Mouse (Mus musculus) lung, postnatal 0 days (tissue): ENCODE results near the gene Nptn. TPM values are rescaled to one million over a fixed set of nuclear protein-coding genes. Genes with fewer than 3 reads are reported as not detected.
A peak's percentile ranks its signal among the peaks of the same experiment; 100 is the strongest.

Experiments
- ATAC-seq: fragments of 200-750 bp; cut with Nextera tagmentation; 2 replicates; pipeline ENCODE4 v1.8.0; 2017; ENCODE audit warnings: moderate library complexity
- DNase-seq: peaks from one replicate; pipeline ENCODE4 v3.0.0-alpha.2; 2016; ENCODE audit warnings: low spot score
- H3K27ac ChIP-seq: fragments of 300-500 bp; sonication (generic); 2 replicates; pipeline ENCODE4 v1.5.1; 2014; ENCODE audit warnings: antibody characterized with exemption, mild to moderate bottlenecking, low read length, mixed read lengths
- H3K27me3 ChIP-seq: fragments of 300-500 bp; sonication (generic); replicated peaks from 2 replicates; pipeline ENCODE4 v1.6.1; 2014; ENCODE audit warnings: low read length, mixed read lengths; ENCODE audit not compliant: insufficient read depth
- H3K36me3 ChIP-seq: fragments of 300-500 bp; sonication (generic); 2 replicates; pipeline ENCODE4 v1.6.1; 2014; ENCODE audit warnings: low read length, mixed read lengths; ENCODE audit not compliant: insufficient read depth
- H3K4me1 ChIP-seq: fragments of 300-500 bp; sonication (generic); 2 replicates; pipeline ENCODE4 v1.6.1; 2014; ENCODE audit warnings: antibody characterized with exemption, low read depth, low read length, mixed read lengths; ENCODE audit not compliant: insufficient read depth
- H3K4me2 ChIP-seq: fragments of 300-500 bp; sonication (generic); replicated peaks from 2 replicates; pipeline ENCODE4 v1.6.1; 2014; ENCODE audit warnings: low read depth, mild to moderate bottlenecking, low read length, moderate library complexity, mixed read lengths
- H3K4me3 ChIP-seq: fragments of 300-500 bp; sonication (generic); 2 replicates; pipeline ENCODE4 v1.5.1; 2014; ENCODE audit warnings: low read depth, low read length
- H3K9ac ChIP-seq: fragments of 300-500 bp; sonication (generic); replicated peaks from 2 replicates; pipeline ENCODE4 v1.6.1; 2014; ENCODE audit warnings: low read depth, mild to moderate bottlenecking
- H3K9me3 ChIP-seq: fragments of 300-500 bp; sonication (generic); 2 replicates; pipeline ENCODE4 v1.6.1; 2016; ENCODE audit warnings: low read length, mixed read lengths
- CTCF ChIP-seq: IDR thresholded peaks from 2 replicates; pipeline ENCODE4 v1.5.1; 2016; ENCODE audit warnings: antibody characterized with exemption, mild to moderate bottlenecking
- EP300 ChIP-seq: IDR thresholded peaks from 2 replicates; pipeline ENCODE4 v1.6.1; 2016; ENCODE audit warnings: antibody characterized with exemption, mild to moderate bottlenecking, control low read depth
- WGBS: fragments of 180-500 bp; shearing (Covaris S2); extraction: QIAGEN DNeasy Blood & Tissue Kit; methylation state at CpG from one replicate; pipeline ENCODE4 v1.1.7; 2014; 5-methylcytosine and 5-hydroxymethylcytosine counted together
- polyA plus RNA-seq: library from polyadenylated mRNA; unstranded; fragments of >200 nt; fragmentation: Nextera tagmentation; extraction: Ambion mirVana; gene quantifications from 2 replicates; pipeline ENCODE4 v1.2.1, GENCODE M21; 2015

Nptn gene
- polyA plus RNA-seq, 1 experiment from 2014 or later: 132 TPM

DNA sequence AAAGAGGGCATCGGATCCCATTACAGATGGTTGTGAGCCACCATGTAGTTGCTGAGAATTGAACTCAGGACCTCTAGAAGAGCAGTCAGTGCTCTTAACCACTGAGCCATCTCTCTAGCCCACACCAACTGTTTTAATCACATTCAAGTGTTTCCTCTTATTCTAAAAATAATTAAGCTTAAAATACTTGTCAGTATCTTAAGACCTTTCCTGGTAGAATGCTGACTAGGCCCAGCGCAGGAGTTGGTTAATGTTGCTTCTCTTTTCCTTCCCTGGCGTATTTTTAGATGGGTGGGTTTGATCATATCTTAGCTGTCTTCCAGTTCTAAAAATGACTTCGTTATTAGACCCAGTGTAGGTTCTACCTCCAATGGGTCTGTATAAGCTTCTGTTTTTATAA lies 6.6 kb downstream of the Nptn start:
- WGBS: 84% methylated on average over 4 of the region's 4 CpGs
- ATAC-seq: no peak
- H3K4me1 ChIP-seq: no peaks in the 10 kb centered on the region
- no peak overlapping the region for H3K9ac ChIP-seq
- H3K27me3 ChIP-seq: no peaks in the 10 kb centered on the region
- no peaks in the 10 kb centered on the region for H3K36me3 ChIP-seq
- H3K4me2 ChIP-seq: no peak overlapping the region
- no peak overlapping the region for H3K27ac ChIP-seq
- DNase-seq: no peak
- no peak for TF ChIP-seq EP300
- TF ChIP-seq CTCF: no peak
- H3K4me3 ChIP-seq: no peak overlapping the region
- H3K9me3 ChIP-seq: no peaks in the 10 kb centered on the region

DNA sequence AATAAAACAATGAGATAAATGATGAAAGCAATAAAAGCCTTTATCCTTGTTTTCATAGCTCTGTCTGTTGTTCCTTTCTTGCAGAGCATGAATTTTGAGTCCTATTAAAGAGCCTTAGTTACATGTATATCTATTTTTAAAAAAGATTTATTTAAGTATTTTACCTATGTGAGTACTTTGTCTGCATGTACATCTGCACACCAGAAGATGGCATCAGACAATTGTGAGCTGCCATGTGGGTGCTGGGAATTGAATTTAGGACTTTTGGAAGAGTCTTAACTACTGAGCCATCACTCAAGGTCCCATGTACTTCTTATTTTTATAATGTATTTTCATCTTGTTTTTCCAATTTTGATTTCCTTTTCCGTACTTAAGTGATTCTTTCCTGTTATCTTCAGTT lies 13.3 kb downstream of the Nptn start:
- Histone ChIP-seq H3K4me3 (no peak overlapping the region), H3K9ac (no peak overlapping the region), H3K4me1 (no peaks in the 10 kb centered on the region), H3K27me3 (no peaks in the 10 kb centered on the region), H3K4me2 (no peak overlapping the region), H3K36me3 (no peaks in the 10 kb centered on the region), H3K27ac (no peak overlapping the region), H3K9me3 (no peaks in the 10 kb centered on the region)
- 96% methylated on average over 1 of the region's 1 CpGs for WGBS
- DNase-seq (no peak), ATAC-seq (no peak)
- TF ChIP-seq CTCF (no peak), EP300 (no peak)

DNA sequence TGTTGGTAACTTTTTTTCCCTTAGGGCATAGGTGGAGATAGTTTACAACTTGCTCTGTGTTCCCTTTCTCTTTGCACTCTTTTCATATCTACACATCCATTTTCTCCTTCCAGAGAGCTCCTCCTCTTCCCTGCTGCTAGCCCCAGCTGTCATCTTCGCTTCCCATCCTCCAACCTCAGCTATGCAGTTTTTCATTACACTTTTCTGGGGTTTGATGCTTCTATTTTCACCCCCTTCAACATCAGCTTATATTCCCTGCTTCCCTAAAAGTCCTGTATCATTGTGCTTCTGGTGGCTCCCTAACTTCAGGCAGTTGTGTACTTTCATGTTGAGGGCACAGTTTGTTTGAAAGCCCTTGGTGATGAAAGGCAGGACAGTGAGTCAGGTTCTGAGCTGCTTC lies 31.8 kb downstream of the Nptn start:
- H3K9me3 ChIP-seq: no peaks in the 10 kb centered on the region
- H3K36me3 ChIP-seq: no peaks in the 10 kb centered on the region
- H3K27ac ChIP-seq: no peak overlapping the region
- WGBS: 78% methylated on average over 1 of the region's 1 CpGs
- H3K4me3 ChIP-seq: no peak overlapping the region
- ATAC-seq (no peak), DNase-seq (no peak)
- no peaks in the 10 kb centered on the region for H3K27me3 ChIP-seq
- H3K4me1 ChIP-seq: no peaks in the 10 kb centered on the region
- no peak for TF ChIP-seq EP300
- TF ChIP-seq CTCF: no peak
- no peak overlapping the region for H3K9ac ChIP-seq
- H3K4me2 ChIP-seq: no peak overlapping the region

DNA sequence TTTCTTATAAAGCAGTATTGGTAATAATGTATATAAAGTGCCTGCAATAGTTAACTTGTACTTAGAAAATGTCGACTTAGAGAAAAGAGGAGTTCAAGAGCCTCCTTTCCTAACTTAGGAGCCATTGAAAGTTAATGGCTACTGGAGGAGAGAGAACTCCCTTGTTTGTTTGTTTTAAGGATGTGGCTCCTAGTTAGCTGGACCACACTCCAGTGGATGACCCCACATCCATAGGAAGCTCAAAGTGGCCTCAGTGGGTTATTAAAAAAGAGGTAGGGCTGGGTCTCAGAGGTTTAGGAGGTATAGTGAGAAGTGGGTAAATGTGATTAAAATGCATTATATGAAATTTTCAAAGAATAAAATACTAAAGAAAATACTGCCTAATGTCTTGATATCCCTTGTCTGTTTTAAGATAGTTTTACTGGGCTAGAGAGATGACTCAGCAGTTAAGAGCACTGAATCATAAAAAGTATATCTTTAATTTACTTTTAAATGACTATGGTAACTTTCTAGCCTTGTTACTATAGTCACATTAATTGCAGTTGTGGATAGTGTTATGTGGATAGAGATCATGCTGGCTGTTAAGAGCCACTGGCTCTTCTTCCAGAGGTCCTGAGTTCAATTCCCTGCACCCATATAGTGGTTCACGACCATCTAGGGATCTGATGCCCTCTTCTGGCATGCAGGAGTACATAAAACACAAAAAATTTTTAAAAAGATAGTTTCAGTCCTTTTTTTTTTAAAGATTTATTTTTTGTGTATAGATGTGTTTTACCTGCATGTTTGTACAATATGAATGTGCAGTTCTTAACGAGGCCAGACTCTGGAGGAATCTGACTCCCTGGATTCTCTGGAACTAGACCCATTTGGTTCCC lies 33.3 kb downstream of the Nptn start:
- TF ChIP-seq EP300 (no peak), CTCF (peak; percentile 22)
- H3K4me3 ChIP-seq: no peak overlapping the region
- no peaks in the 10 kb centered on the region for H3K9me3 ChIP-seq
- DNase-seq (no peak), ATAC-seq (no peak)
- H3K27ac ChIP-seq: no peak overlapping the region
- WGBS: 61% methylated on average over 3 of the region's 3 CpGs
- H3K4me2 ChIP-seq: no peak overlapping the region
- no peaks in the 10 kb centered on the region for H3K36me3 ChIP-seq
- no peaks in the 10 kb centered on the region for H3K27me3 ChIP-seq
- H3K4me1 ChIP-seq: no peaks in the 10 kb centered on the region
- H3K9ac ChIP-seq: no peak overlapping the region

DNA sequence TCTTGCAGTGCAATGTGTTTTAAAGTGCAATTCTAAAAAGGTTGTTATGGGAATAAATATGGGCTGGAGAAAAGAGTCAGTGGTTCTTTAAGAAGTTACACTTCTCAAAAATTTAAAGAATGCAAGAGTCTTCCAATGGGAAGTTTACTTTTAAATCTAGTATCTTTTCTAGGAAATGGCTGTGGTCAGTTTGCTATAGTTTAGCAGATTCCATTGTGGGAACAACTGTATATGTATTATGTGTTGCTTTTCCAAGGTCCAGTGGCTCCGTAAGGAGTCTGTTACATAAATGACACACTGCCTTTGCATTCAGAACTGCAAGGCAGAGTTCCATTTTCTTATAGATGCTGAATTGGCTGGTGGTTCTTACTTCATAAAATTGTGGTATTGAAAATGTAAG lies 41.0 kb downstream of the Nptn start:
- TF ChIP-seq EP300 (no peak), CTCF (no peak)
- Histone ChIP-seq H3K36me3 (no peaks in the 10 kb centered on the region), H3K9ac (no peak overlapping the region), H3K4me1 (no peaks in the 10 kb centered on the region), H3K27ac (peak overlapping the region; percentile 6; the same call in 1 of the 2 replicates), H3K4me2 (no peak overlapping the region), H3K27me3 (no peaks in the 10 kb centered on the region), H3K4me3 (no peak overlapping the region), H3K9me3 (no peaks in the 10 kb centered on the region)
- DNase-seq (peak; percentile 25), ATAC-seq (no peak)
- WGBS: 44% methylated on average over 1 of the region's 1 CpGs

DNA sequence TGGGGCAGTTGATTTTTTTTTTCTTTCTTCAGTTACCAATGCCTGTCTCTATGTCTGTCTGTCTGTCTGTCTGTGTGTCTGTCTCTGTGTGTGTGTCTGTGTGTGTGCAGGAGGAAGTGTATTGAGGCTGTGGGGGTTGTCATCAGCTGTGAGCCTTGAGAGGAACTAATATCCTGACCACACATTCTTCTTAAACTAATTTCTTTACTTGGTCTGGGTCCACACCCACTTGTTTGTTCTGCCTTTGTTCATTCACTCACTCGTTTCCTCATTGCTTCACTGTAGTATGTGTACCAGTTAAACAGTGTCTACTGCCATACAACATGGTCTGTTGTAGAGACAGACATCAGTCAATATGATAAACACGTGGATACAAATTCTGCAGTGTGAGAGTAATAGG lies 45.2 kb downstream of the Nptn start:
- WGBS: 37% methylated on average over 2 of the region's 2 CpGs
- TF ChIP-seq CTCF: no peak
- no peak for TF ChIP-seq EP300
- 0 out of 2 replicates have a peak, but pooled peaks cover 4% of the 10 kb centered on the region for H3K36me3 ChIP-seq
- DNase-seq: peak; percentile 61
- ATAC-seq: peak; percentile 21; the same call in 1 of the 2 replicates
- H3K4me1 ChIP-seq: no peaks in the 10 kb centered on the region
- no peaks in the 10 kb centered on the region for H3K27me3 ChIP-seq
- no peak overlapping the region for H3K4me2 ChIP-seq
- H3K9ac ChIP-seq: no peak overlapping the region
- no peaks in the 10 kb centered on the region for H3K9me3 ChIP-seq
- no peak overlapping the region for H3K27ac ChIP-seq
- no peak overlapping the region for H3K4me3 ChIP-seq
